Mouse (Mus musculus) adrenal gland, adult 10 weeks (tissue): Measurements from ENCODE around the gene Pex13. TPM values are rescaled to one million over a fixed set of nuclear protein-coding genes. Genes with fewer than 3 reads are reported as not detected.

Source experiments
- polyA plus RNA-seq: library from polyadenylated mRNA; stranded (reverse); fragments of 350-450 nt; fragmentation: Illumina TruSeq; extraction: RNeasy Lipid Tissue Mini Kit (QIAGEN cat#74804); gene quantifications from one replicate; pipeline ENCODE4 v1.2.3, GENCODE M21; 2014; ENCODE audit warnings: low read depth, low replicate concordance

The Pex13 gene
- polyA plus RNA-seq: 153 TPM

GRCm38 (mm10) chr11:23665798-23666501 lies at the start of gene Pex13:
Gene Pex13, minus strand, starts transcription at chr11:23665959.

GRCm38 (mm10) chr11:23665311-23665786 lies 410 bp downstream of the Pex13 start, which contains the start of gene Pus10:
Gene Pus10, plus strand, starts transcription at chr11:23665674.

GRCm38 (mm10) chr11:23632945-23633878 lies 32.5 kb downstream of the Pex13 start, which contains the start of gene 0610010F05Rik:
Gene 0610010F05Rik, minus strand, starts transcription at chr11:23633639.

Other genes starting within 250 kb of the Pex13 start
- gene Ahsa2, start 167.9 kb downstream of the Pex13 start, polyA plus RNA-seq: 115 TPM
- not detected for gene 1700093K21Rik, start 144.8 kb downstream of the Pex13 start, polyA plus RNA-seq
- gene 0610010F05Rik, start 32.3 kb downstream of the Pex13 start, polyA plus RNA-seq: 55.3 TPM
- gene Pus10, start 285 bp downstream of the Pex13 start, polyA plus RNA-seq: 31.8 TPM
- gene Rel, start 105.0 kb upstream of the Pex13 start, polyA plus RNA-seq: 14.1 TPM
- gene Papolg, start 229.3 kb upstream of the Pex13 start, polyA plus RNA-seq: 51.4 TPM